Mouse (Mus musculus) testis, adult 2 months (tissue): ENCODE measurements around the gene Kdm6b.

Experiments used
- CTCF ChIP-seq: fragments of 200-500 bp; IDR thresholded peaks from 2 replicates; pipeline ENCODE4 v1.5.1; 2012; ENCODE audit warnings: low read depth, mild to moderate bottlenecking, inconsistent platforms, low read length, moderate library complexity; ENCODE audit not compliant: control insufficient read depth, insufficient read depth, insufficient replicate concordance
- POLR2A ChIP-seq: fragments of 200-500 bp; IDR thresholded peaks from 2 replicates; pipeline ENCODE4 v1.6.1; 2012; ENCODE audit warnings: low read depth, mild to moderate bottlenecking, inconsistent platforms, low read length, moderate library complexity; ENCODE audit not compliant: control insufficient read depth

DNA sequence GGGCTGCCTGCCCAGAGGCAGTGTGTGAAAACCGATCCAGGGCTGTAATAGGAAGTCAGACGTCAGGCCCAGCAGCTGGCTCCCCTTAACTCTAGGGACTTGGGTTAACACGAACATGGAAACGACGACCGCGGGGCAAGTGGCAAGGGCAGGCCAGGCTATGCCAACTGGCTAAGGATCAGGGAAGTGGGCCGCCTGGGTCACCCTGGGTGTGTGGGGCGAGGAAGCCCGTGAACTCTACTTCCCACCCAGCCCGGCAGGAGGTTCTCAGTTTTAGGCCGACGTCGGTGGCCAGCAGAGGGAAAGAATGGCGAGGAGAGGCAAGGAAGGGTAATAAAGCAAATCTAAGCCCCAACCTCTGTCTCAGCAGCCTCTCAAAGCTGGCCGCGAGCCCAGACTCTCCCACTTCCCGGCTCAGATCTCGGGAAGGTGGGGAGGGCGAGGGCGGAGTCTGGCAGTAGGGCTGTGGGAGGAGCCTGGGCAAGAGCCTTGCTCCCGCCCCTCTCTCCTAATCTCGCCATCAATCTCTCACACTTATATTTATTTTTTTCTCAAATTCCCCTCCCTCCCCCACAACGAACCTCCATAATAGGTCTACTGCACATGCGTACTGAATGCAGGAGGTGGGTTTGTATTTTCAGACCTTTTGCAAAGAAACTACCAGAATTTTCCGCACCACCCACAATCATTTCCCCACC lies 47.2 kb downstream of the Kdm6b start:
- TF ChIP-seq CTCF (no peak), POLR2A (peak; percentile 68)
